Mouse (Mus musculus) cerebellum, postnatal 14 days (tissue): Measurements from ENCODE around the gene Ect2l.

ENCODE experiments used
- DNase-seq, 2 experiments: peaks; one replicate each; pipeline ENCODE4 v3.0.0; 2021; ENCODE audit warnings: mixed read lengths in 2 of 2

The Ect2l gene

GRCm38 (mm10) chr10:18210726-18211125 is at the start of gene Ect2l:
Gene Ect2l, minus strand, starts transcription at chr10:18210890.
- DNase-seq = peak; percentile 41 to 65

- DNase-seq = no peak
These were observed 40.7 kb upstream of the Ect2l start for GRCm38 (mm10) chr10:18251345-18251744.

GRCm38 (mm10) chr10:18243614-18244013 is 32.9 kb upstream of the Ect2l start:
- DNase-seq = no peak

- DNase-seq = no peak
These were observed 26.5 kb upstream of the Ect2l start for GRCm38 (mm10) chr10:18237191-18237590.

- no peak for DNase-seq
These were observed 25.7 kb upstream of the Ect2l start for GRCm38 (mm10) chr10:18236328-18236927.

- DNase-seq = no peak
These were observed 24.7 kb upstream of the Ect2l start for GRCm38 (mm10) chr10:18235402-18235747.

GRCm38 (mm10) chr10:18234560-18235401 is 24.1 kb upstream of the Ect2l start, which contains the start of gene Ccdc28a:
Gene Ccdc28a, minus strand, starts transcription at chr10:18234998.
- DNase-seq = peak; percentile 96 to 97

- peak; percentile 21 to 23 for DNase-seq
These were observed 23.2 kb upstream of the Ect2l start for GRCm38 (mm10) chr10:18233891-18234290.

GRCm38 (mm10) chr10:18224386-18224785 is 13.7 kb upstream of the Ect2l start:
- peak; percentile 32 to 53 for DNase-seq

GRCm38 (mm10) chr10:18219351-18219750 is 8.7 kb upstream of the Ect2l start:
- DNase-seq = peak; percentile 26 to 35

- DNase-seq = no peak
These were observed 3.4 kb upstream of the Ect2l start for GRCm38 (mm10) chr10:18214124-18214523.

- no peak for DNase-seq
These were observed 2.7 kb upstream of the Ect2l start for GRCm38 (mm10) chr10:18213373-18213772.

GRCm38 (mm10) chr10:18210119-18210518 is 571 bp downstream of the Ect2l start:
- no peak for DNase-seq

- DNase-seq = peak in 1 of 2 experiments; percentile 20
These were observed 6.6 kb downstream of the Ect2l start for GRCm38 (mm10) chr10:18204067-18204466.

- DNase-seq = no peak
These were observed 8.3 kb downstream of the Ect2l start for GRCm38 (mm10) chr10:18202401-18202800.

- no peak for DNase-seq
These were observed 10.0 kb downstream of the Ect2l start for GRCm38 (mm10) chr10:18200656-18201055.

- DNase-seq = no peak
These were observed 10.8 kb downstream of the Ect2l start for GRCm38 (mm10) chr10:18199919-18200318.

- no peak for DNase-seq
These were observed 12.2 kb downstream of the Ect2l start for GRCm38 (mm10) chr10:18198286-18199015.

- DNase-seq = peak; percentile 87 to 89
These were observed 13.3 kb downstream of the Ect2l start for GRCm38 (mm10) chr10:18197206-18197979.

- DNase-seq = no peak
These were observed 16.0 kb downstream of the Ect2l start for GRCm38 (mm10) chr10:18194737-18195141.

GRCm38 (mm10) chr10:18194156-18194555 is 16.5 kb downstream of the Ect2l start:
- no peak for DNase-seq

GRCm38 (mm10) chr10:18193221-18193620 is 17.5 kb downstream of the Ect2l start:
- no peak for DNase-seq

- peak; percentile 17 to 18 for DNase-seq
These were observed 19.0 kb downstream of the Ect2l start for GRCm38 (mm10) chr10:18191706-18192105.
